Mouse (Mus musculus) testis, adult 2 months (tissue): ENCODE results near the gene Cd101.

Experiments
- CTCF ChIP-seq: fragments of 200-500 bp; IDR thresholded peaks from 2 replicates; pipeline ENCODE4 v1.5.1; 2012; ENCODE audit warnings: low read depth, mild to moderate bottlenecking, inconsistent platforms, low read length, moderate library complexity; ENCODE audit not compliant: control insufficient read depth, insufficient read depth, insufficient replicate concordance
- POLR2A ChIP-seq: fragments of 200-500 bp; IDR thresholded peaks from 2 replicates; pipeline ENCODE4 v1.6.1; 2012; ENCODE audit warnings: low read depth, mild to moderate bottlenecking, inconsistent platforms, low read length, moderate library complexity; ENCODE audit not compliant: control insufficient read depth

GRCm38 (mm10) chr3:101013005-101013404, 16.4 kb downstream of the Cd101 start:
- TF ChIP-seq CTCF = no peak
- TF ChIP-seq POLR2A = no peak
